Mouse (Mus musculus) limb, embryonic 12.5 days (tissue): ENCODE measurements around the gene Mtg2. TPM values are rescaled to one million over a fixed set of nuclear protein-coding genes. Genes with fewer than 3 reads are reported as not detected.

Experiments used
- ATAC-seq: fragments of 200-750 bp; cut with Nextera tagmentation; 2 replicates; pipeline ENCODE4 v1.8.0; 2017; ENCODE audit warnings: low read depth, moderate TSS enrichment; ENCODE audit not compliant: insufficient number of reproducible peaks, insufficient read depth, low FRiP score, low TSS enrichment
- H3K27ac ChIP-seq: fragments of 300-500 bp; sonication (generic); 2 replicates; pipeline ENCODE4 v1.5.1; 2016; ENCODE audit warnings: mild to moderate bottlenecking, moderate library complexity
- H3K27me3 ChIP-seq: fragments of 300-500 bp; sonication (generic); 2 replicates; pipeline ENCODE4 v1.6.1; 2016; ENCODE audit warnings: mild to moderate bottlenecking, moderate library complexity
- H3K36me3 ChIP-seq: fragments of 300-500 bp; sonication (generic); 2 replicates; pipeline ENCODE4 v1.6.1; 2016; ENCODE audit warnings: mild to moderate bottlenecking, moderate library complexity
- H3K4me1 ChIP-seq: fragments of 300-500 bp; sonication (generic); replicated peaks from 2 replicates; pipeline ENCODE4 v1.6.1; 2016
- H3K4me2 ChIP-seq: fragments of 300-500 bp; sonication (generic); 2 replicates; pipeline ENCODE4 v1.6.1; 2016; ENCODE audit warnings: mild to moderate bottlenecking, moderate library complexity
- H3K4me3 ChIP-seq: fragments of 300-500 bp; sonication (generic); replicated peaks from 2 replicates; pipeline ENCODE4 v1.5.1; 2016; ENCODE audit warnings: mild to moderate bottlenecking
- H3K9ac ChIP-seq: fragments of 300-500 bp; sonication (generic); replicated peaks from 2 replicates; pipeline ENCODE4 v1.6.1; 2016; ENCODE audit warnings: mild to moderate bottlenecking, moderate library complexity
- H3K9me3 ChIP-seq: fragments of 300-500 bp; sonication (generic); 2 replicates; pipeline ENCODE4 v1.6.1; 2016; ENCODE audit warnings: mild to moderate bottlenecking, moderate library complexity
- WGBS: fragments of 180-500 bp; shearing (Covaris S2); methylation state at CpG from one replicate; pipeline ENCODE4 v1.1.7; 2016; 5-methylcytosine and 5-hydroxymethylcytosine counted together
- polyA plus RNA-seq: library from polyadenylated mRNA; unstranded; fragments of >200 nt; fragmentation: Nextera tagmentation; extraction: Ambion mirVana; gene quantifications from 2 replicates; pipeline ENCODE4 v1.2.1, GENCODE M21; 2016

The Mtg2 gene
- polyA plus RNA-seq, 1 experiment from 2014 or later = 30.9 TPM

DNA sequence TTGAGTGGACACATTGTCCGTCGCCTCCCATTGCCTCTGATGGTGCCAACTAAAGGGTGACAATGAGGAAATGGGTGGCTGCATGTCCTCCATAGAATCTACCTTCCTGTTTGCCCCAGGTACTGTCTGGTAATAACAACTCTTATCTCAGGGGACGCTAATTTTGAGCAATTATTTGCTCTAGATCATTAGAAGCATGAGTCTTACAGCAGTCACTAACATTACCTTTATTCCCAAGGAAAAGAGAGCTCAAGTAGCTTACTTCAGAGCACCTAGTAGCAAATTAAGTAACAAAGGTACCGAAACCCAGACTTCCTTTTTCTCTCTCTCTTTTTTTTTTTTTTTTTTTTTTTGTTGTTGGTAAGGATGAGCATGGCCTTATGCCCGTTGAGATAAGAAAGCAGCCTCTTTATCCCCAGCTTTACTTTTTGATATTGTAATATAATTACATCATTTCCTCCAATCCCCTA is 49.9 kb downstream of the Mtg2 start:
- H3K4me3 ChIP-seq = peak overlapping the region; percentile 83
- 73% methylated on average over 5 of the region's 5 CpGs for WGBS
- H3K27ac ChIP-seq = no peak overlapping the region
- peak overlapping the region; percentile 82 for H3K9ac ChIP-seq
- H3K27me3 ChIP-seq = peaks cover 17% of the 10 kb centered on the region
- no peak for ATAC-seq
- peak overlapping the region; percentile 87 for H3K4me2 ChIP-seq
- H3K36me3 ChIP-seq = peaks cover 8% of the 10 kb centered on the region; the same call in 1 of the 2 replicates
- no peaks in the 10 kb centered on the region for H3K9me3 ChIP-seq
- H3K4me1 ChIP-seq = peaks cover 20% of the 10 kb centered on the region

DNA sequence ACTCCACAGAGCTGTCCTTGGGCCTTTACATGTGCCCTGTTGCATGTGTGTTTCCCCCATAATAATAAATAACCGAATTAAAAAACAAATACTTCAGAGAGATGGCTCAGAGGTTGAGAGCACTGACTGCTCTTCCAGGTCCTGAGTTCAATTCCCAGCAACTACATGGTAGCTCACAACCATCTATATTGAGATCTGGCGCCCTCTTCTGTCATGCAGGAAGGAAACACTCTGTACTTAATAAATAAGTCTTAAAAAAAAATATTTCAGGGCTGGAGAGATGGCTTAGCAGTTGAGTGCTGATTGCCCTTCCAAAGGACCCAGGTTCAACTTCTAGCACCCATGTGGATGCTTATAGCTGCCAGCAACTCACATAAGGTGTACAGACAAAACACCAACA is 53.8 kb downstream of the Mtg2 start:
- Histone ChIP-seq H3K9me3 (no peaks in the 10 kb centered on the region), H3K4me1 (peaks cover 34% of the 10 kb centered on the region), H3K27ac (no peak overlapping the region), H3K4me3 (no peak overlapping the region), H3K36me3 (peaks cover 8% of the 10 kb centered on the region; the same call in 1 of the 2 replicates), H3K9ac (no peak overlapping the region), H3K4me2 (no peak overlapping the region), H3K27me3 (no peaks in the 10 kb centered on the region)
- no peak for ATAC-seq
- 76% methylated on average over 2 of the region's 2 CpGs for WGBS

DNA sequence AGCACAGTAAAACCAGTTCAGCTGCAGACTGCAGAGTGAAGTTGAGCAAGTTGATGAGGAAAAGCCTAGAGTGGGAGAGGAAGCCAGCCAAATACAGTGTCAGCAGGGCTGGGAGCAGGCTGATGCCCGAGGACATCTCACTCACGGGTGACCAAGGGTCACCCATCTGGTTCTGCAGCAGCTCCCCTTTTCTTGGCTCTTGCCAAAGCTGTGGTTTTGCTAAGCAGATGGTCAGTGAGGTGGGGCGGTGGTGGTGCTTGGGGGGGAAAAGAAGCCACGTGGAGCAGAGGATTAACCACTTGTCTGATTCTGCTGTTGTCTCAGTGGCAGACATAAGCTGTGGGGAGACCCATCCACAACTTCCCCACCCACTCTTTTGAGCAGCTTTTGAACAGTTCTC is 55.8 kb downstream of the Mtg2 start:
- peaks cover 8% of the 10 kb centered on the region; the same call in 1 of the 2 replicates for H3K36me3 ChIP-seq
- no peak overlapping the region for H3K27ac ChIP-seq
- H3K4me3 ChIP-seq = no peak overlapping the region
- no peak overlapping the region for H3K4me2 ChIP-seq
- no peaks in the 10 kb centered on the region for H3K27me3 ChIP-seq
- H3K4me1 ChIP-seq = peaks cover 26% of the 10 kb centered on the region
- WGBS = 19% methylated on average over 4 of the region's 4 CpGs
- no peaks in the 10 kb centered on the region for H3K9me3 ChIP-seq
- ATAC-seq = no peak
- no peak overlapping the region for H3K9ac ChIP-seq

DNA sequence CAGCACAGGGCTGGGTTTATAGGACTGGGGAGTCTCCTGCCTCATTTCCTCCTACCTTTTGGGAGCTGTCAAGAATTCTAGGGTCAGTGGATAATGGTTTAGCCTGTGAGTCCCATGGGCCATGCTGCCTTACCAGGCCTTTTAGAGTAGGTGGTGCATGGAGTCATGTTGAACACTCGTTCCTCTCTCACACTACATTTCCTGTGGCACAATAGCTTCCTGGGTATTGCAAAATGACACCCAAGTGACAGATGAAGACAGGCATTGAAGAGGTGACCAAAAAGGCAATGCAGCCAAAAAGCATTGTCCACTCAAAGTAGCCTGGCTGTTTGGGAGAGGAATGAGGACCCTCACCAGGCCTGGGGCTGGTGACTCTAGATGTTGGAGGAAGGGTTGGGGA is 57.3 kb downstream of the Mtg2 start:
- Histone ChIP-seq H3K27ac (no peak overlapping the region), H3K27me3 (no peaks in the 10 kb centered on the region), H3K4me2 (no peak overlapping the region), H3K4me1 (peaks cover 26% of the 10 kb centered on the region), H3K4me3 (no peak overlapping the region), H3K9me3 (no peaks in the 10 kb centered on the region), H3K36me3 (peaks cover 8% of the 10 kb centered on the region; the same call in 1 of the 2 replicates), H3K9ac (no peak overlapping the region)
- ATAC-seq = no peak
- WGBS = 65% methylated on average over 1 of the region's 1 CpGs

DNA sequence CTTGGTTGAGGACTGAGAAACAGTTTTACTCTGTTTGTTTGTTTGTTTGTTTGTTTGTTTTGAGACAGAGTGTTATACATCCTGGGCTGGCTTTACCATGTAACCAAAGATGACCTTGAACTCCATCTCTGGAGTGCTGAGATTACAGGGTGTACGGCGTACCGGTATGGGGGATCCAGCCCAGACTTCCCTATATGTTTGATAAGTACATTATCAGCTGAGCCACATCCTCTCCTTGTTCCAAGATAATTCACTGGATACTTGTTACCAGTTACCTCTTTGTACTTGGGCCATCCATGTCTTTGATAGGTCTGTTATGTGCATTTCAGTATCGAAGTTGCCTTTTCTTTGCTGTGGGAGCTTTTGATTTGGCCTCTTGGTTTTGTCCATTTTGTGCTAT is 62.8 kb downstream of the Mtg2 start:
- Histone ChIP-seq H3K9ac (no peak overlapping the region), H3K9me3 (no peaks in the 10 kb centered on the region), H3K27ac (no peak overlapping the region), H3K4me3 (no peak overlapping the region), H3K4me1 (no peaks in the 10 kb centered on the region), H3K4me2 (no peak overlapping the region), H3K36me3 (peaks cover 2% of the 10 kb centered on the region), H3K27me3 (no peaks in the 10 kb centered on the region)
- no peak for ATAC-seq
- WGBS = 90% methylated on average over 4 of the region's 4 CpGs

DNA sequence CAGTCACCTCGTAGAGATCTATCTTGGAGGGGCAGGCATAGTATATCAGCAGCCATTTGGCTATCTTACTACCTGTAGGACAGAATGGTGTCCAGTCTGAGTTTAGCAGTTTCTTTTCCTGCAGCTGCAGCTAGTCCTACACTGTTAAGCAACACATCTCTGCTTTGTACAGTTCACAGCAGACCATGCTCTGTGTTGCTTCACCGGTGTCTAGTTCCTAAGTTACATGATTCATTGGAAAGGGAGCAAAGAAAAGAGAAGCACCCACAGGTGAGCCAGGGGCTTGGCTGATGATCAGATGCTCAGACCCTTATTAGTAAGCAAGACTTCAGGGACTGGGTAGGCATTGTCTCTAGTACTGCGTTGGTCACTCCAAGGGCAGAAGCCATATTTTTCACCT is 63.5 kb downstream of the Mtg2 start:
- no peak overlapping the region for H3K4me2 ChIP-seq
- ATAC-seq = no peak
- no peak overlapping the region for H3K4me3 ChIP-seq
- WGBS = 82% methylated on average over 3 of the region's 3 CpGs
- no peak overlapping the region for H3K9ac ChIP-seq
- no peaks in the 10 kb centered on the region for H3K9me3 ChIP-seq
- no peaks in the 10 kb centered on the region for H3K4me1 ChIP-seq
- peaks cover 7% of the 10 kb centered on the region for H3K36me3 ChIP-seq
- H3K27ac ChIP-seq = no peak overlapping the region
- H3K27me3 ChIP-seq = no peaks in the 10 kb centered on the region

DNA sequence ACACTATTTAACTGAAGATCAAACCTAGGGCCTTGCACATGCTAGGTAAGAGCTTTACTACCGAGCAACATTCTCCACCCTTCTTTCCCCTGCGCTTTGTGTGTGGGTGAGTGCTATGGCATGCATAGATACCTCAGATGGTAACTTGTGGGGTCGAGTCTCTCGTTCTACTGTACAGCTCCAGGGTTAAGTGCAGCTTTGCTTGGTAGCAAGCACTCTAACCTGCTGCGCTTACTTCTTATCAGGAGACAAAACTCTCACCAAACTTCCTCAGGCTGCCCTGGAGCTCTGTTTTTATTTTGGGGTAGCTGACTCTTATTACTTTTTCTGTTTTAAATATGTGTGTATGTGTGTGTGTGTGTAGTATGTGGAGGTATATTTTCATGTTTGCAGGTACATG is 65.0 kb downstream of the Mtg2 start:
- Histone ChIP-seq H3K36me3 (peaks cover 14% of the 10 kb centered on the region), H3K27me3 (no peaks in the 10 kb centered on the region), H3K9me3 (no peaks in the 10 kb centered on the region), H3K4me1 (no peaks in the 10 kb centered on the region), H3K9ac (no peak overlapping the region), H3K27ac (no peak overlapping the region), H3K4me3 (no peak overlapping the region), H3K4me2 (no peak overlapping the region)
- 81% methylated on average over 5 of the region's 5 CpGs for WGBS
- ATAC-seq = no peak

Other genes starting within 250 kb of the Mtg2 start
- 3.8 and 5.0 TPM in 2 replicates for gene Taf4, start 93.9 kb upstream of the Mtg2 start, polyA plus RNA-seq
- gene Lsm14b, start 45.6 kb upstream of the Mtg2 start, polyA plus RNA-seq = 13.6 and 14.2 TPM in 2 replicates
- 693 and 704 TPM in 2 replicates for gene Psma7, start 28.2 kb upstream of the Mtg2 start, polyA plus RNA-seq
- gene Ss18l1, start 28.1 kb upstream of the Mtg2 start, polyA plus RNA-seq = 7.3 and 8.7 TPM in 2 replicates
- 0.15 and 0.27 TPM in 2 replicates for gene Hrh3, start 33.9 kb downstream of the Mtg2 start, polyA plus RNA-seq
- gene Osbpl2, start 48.7 kb downstream of the Mtg2 start, polyA plus RNA-seq = 33.0 and 36.0 TPM in 2 replicates
- 207 and 212 TPM in 2 replicates for gene Adrm1, start 100.9 kb downstream of the Mtg2 start, polyA plus RNA-seq
- 20.9 and 22.3 TPM in 2 replicates for gene Lama5, start 155.3 kb downstream of the Mtg2 start, polyA plus RNA-seq
- 608 and 631 TPM in 2 replicates for gene Rps21, start 186.8 kb downstream of the Mtg2 start, polyA plus RNA-seq
- gene Cables2, start 202.9 kb downstream of the Mtg2 start, polyA plus RNA-seq = 20.7 and 23.7 TPM in 2 replicates
- gene Rbbp8nl, start 219.3 kb downstream of the Mtg2 start, polyA plus RNA-seq = 0.52 and 0.56 TPM in 2 replicates